Mouse (Mus musculus): ENCODE data around the gene Gm20431. TPM values are rescaled to one million over a fixed set of nuclear protein-coding genes. Genes with fewer than 3 reads are reported as not detected.

The Gm20431 gene
- polyA plus RNA-seq, 1 experiment, result 15.3 TPM

DNA sequence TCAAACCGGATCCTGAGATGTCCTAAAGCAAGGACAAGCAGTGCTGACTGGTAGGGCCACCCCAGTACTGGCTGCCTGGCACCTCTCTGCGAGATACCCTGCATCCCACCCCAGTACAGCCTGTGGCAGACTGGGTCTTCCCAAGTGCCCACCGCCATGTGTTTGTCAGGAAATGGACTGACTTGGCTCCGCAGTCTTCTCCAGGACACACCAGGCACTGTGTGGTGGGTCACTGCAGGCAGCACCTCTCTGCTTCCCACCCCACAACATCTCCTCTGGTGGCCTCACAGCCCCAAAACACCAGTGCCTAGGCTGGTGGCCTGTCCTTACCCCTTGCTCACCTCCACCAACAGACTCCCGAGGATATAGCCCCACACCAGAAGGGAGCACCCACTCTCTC is 30.9 kb downstream of the Gm20431 start:
- Histone ChIP-seq H3K4me3 (ENCODE audit: control insufficient read depth, insufficient read depth, low read length) (peak overlapping the region; percentile 79), H3K27ac (ENCODE audit: control insufficient read depth, insufficient read depth, low read length) (no peak overlapping the region), H3K4me1 (replicated peaks; ENCODE audit: control insufficient read depth, insufficient read depth, low read length) (peaks cover 33% of the 10 kb centered on the region), H3K27me3 (ENCODE audit: control insufficient read depth, insufficient read depth, low read length) (no peaks in the 10 kb centered on the region), H3K36me3 (ENCODE audit: control insufficient read depth, insufficient read depth, low read length) (no peaks in the 10 kb centered on the region)
- TF ChIP-seq POLR2A (IDR thresholded peaks at IDR 0.05; ENCODE audit: control insufficient read depth, extremely low read depth, insufficient read depth, low read length, poor library complexity), result no peak
- TF ChIP-seq CTCF (IDR thresholded peaks at IDR 0.05; ENCODE audit: borderline replicate concordance, control insufficient read depth, extremely low read depth, insufficient read depth, low read length, poor library complexity), result no peak
- no peak for DNase-seq
- 70% methylated on average over 5 of the region's 5 CpGs for WGBS

DNA sequence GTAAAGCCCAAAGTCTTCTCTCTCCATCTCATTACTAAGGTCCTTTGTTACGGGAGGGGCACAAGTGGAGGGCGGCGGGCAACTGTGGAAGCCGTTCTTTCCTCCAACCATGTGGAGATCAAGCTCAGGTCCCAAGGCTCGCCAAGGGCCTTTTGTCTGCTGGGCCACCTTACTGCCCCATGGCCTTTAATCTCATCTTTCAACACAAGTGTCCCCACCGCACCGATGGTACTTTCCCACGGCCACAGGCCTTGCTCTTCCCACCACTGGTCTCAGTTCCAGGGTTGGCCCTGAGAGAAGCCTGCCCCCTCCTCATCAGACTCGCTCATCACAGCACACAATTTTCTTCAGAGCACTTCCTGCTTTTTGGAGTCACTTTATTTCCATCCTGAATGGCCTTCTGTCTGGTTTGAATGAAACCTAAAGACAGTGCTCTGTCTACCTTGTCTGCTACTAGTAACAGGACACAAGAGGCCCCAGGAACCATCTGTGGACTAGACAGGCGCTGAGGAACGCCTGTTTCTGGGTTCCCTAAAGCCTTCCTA is 31.6 kb downstream of the Gm20431 start:
- 90% methylated on average over 11 of the region's 11 CpGs for WGBS
- H3K27me3 ChIP-seq (ENCODE audit: control insufficient read depth, insufficient read depth, low read length), result no peaks in the 10 kb centered on the region
- H3K4me1 ChIP-seq (replicated peaks; ENCODE audit: control insufficient read depth, insufficient read depth, low read length), result peaks cover 33% of the 10 kb centered on the region
- no peak overlapping the region for H3K4me3 ChIP-seq (ENCODE audit: control insufficient read depth, insufficient read depth, low read length)
- TF ChIP-seq CTCF (IDR thresholded peaks at IDR 0.05; ENCODE audit: borderline replicate concordance, control insufficient read depth, extremely low read depth, insufficient read depth, low read length, poor library complexity) (no peak), POLR2A (IDR thresholded peaks at IDR 0.05; ENCODE audit: control insufficient read depth, extremely low read depth, insufficient read depth, low read length, poor library complexity) (no peak)
- no peak overlapping the region for H3K27ac ChIP-seq (ENCODE audit: control insufficient read depth, insufficient read depth, low read length)
- no peak for DNase-seq
- H3K36me3 ChIP-seq (ENCODE audit: control insufficient read depth, insufficient read depth, low read length), result no peaks in the 10 kb centered on the region

DNA sequence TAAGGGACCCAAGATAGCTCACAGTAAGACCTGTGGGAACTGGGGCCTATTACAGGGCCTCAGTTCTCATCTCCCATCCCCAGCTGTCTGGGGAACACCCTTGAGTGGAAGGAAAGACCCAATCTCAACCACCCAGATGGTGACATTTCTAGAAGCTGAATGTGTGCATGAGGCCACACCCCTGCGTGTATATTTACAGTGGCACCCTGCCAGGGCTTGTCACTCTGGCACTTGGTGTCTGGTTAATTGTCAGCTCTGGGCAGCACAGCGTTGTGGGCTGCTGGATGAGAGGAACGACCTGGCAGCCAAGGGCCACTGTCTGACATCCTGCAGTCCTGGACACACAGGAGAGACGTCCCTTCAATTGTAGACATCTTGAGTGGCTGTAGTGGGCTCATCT is 32.4 kb downstream of the Gm20431 start:
- Histone ChIP-seq H3K27ac (ENCODE audit: control insufficient read depth, insufficient read depth, low read length) (no peak overlapping the region), H3K27me3 (ENCODE audit: control insufficient read depth, insufficient read depth, low read length) (no peaks in the 10 kb centered on the region), H3K36me3 (ENCODE audit: control insufficient read depth, insufficient read depth, low read length) (no peaks in the 10 kb centered on the region), H3K4me1 (replicated peaks; ENCODE audit: control insufficient read depth, insufficient read depth, low read length) (peaks cover 30% of the 10 kb centered on the region), H3K4me3 (ENCODE audit: control insufficient read depth, insufficient read depth, low read length) (no peak overlapping the region)
- no peak for DNase-seq
- 82% methylated on average over 4 of the region's 4 CpGs for WGBS
- TF ChIP-seq CTCF (IDR thresholded peaks at IDR 0.05; ENCODE audit: borderline replicate concordance, control insufficient read depth, extremely low read depth, insufficient read depth, low read length, poor library complexity) (no peak), POLR2A (IDR thresholded peaks at IDR 0.05; ENCODE audit: control insufficient read depth, extremely low read depth, insufficient read depth, low read length, poor library complexity) (no peak)

DNA sequence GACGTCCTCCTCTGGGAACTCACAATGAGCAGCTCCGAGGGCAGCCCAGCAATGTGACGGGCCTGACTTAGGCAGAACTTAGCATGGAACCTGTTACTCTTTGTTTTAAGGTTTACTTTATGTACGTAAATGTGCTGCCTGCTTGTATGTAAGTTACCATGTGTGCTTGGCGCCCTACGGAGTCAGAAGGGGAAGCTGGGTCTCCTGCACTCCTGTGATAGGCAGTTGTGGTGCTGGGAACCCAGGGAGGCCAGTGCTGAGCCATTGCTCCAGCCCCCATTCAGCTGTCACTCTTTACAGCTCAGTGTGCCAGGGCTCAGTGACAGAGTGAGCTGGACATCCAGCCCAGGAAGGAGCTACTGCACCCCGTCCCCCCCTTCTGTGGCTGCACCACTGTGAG is 34.3 kb downstream of the Gm20431 start:
- Histone ChIP-seq H3K4me1 (replicated peaks; ENCODE audit: control insufficient read depth, insufficient read depth, low read length) (peaks cover 19% of the 10 kb centered on the region), H3K27ac (ENCODE audit: control insufficient read depth, insufficient read depth, low read length) (no peak overlapping the region), H3K36me3 (ENCODE audit: control insufficient read depth, insufficient read depth, low read length) (no peaks in the 10 kb centered on the region), H3K27me3 (ENCODE audit: control insufficient read depth, insufficient read depth, low read length) (no peaks in the 10 kb centered on the region), H3K4me3 (ENCODE audit: control insufficient read depth, insufficient read depth, low read length) (no peak overlapping the region)
- no peak for DNase-seq
- TF ChIP-seq POLR2A (IDR thresholded peaks at IDR 0.05; ENCODE audit: control insufficient read depth, extremely low read depth, insufficient read depth, low read length, poor library complexity) (no peak), CTCF (IDR thresholded peaks at IDR 0.05; ENCODE audit: borderline replicate concordance, control insufficient read depth, extremely low read depth, insufficient read depth, low read length, poor library complexity) (no peak)
- WGBS, result 92% methylated on average over 7 of the region's 7 CpGs

DNA sequence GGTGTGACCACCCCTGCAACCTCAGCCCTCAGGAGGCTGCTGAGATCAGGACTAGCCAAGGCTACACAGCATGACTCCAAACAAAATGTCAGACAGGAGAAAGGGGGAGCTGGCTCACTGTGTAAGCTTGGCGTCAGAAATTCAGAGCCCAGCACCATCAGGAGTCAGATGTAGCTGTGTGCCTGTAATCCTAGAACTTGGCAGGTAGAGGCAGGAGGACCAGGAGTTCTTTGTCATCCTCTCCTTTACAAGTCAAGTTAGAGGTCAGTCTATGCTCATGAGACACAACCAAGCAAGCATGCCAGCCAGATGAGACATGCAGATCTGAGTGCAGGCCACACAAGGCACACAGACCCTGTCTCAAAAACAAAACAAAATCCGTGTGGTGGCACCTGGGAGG is 35.6 kb downstream of the Gm20431 start:
- TF ChIP-seq POLR2A (IDR thresholded peaks at IDR 0.05; ENCODE audit: control insufficient read depth, extremely low read depth, insufficient read depth, low read length, poor library complexity) (no peak), CTCF (IDR thresholded peaks at IDR 0.05; ENCODE audit: borderline replicate concordance, control insufficient read depth, extremely low read depth, insufficient read depth, low read length, poor library complexity) (no peak)
- Histone ChIP-seq H3K4me3 (ENCODE audit: control insufficient read depth, insufficient read depth, low read length) (no peak overlapping the region), H3K4me1 (replicated peaks; ENCODE audit: control insufficient read depth, insufficient read depth, low read length) (peaks cover 29% of the 10 kb centered on the region), H3K27me3 (ENCODE audit: control insufficient read depth, insufficient read depth, low read length) (no peaks in the 10 kb centered on the region), H3K36me3 (ENCODE audit: control insufficient read depth, insufficient read depth, low read length) (no peaks in the 10 kb centered on the region), H3K27ac (ENCODE audit: control insufficient read depth, insufficient read depth, low read length) (no peak overlapping the region)
- WGBS, result 86% methylated on average over 2 of the region's 2 CpGs
- no peak for DNase-seq

GRCm38 (mm10) chr2:167624368-167625075 is 36.8 kb downstream of the Gm20431 start:
- WGBS, result 95% methylated on average over 6 of the region's 6 CpGs
- TF ChIP-seq CTCF (IDR thresholded peaks at IDR 0.05; ENCODE audit: borderline replicate concordance, control insufficient read depth, extremely low read depth, insufficient read depth, low read length, poor library complexity) (no peak), POLR2A (IDR thresholded peaks at IDR 0.05; ENCODE audit: control insufficient read depth, extremely low read depth, insufficient read depth, low read length, poor library complexity) (no peak)
- Histone ChIP-seq H3K4me1 (replicated peaks; ENCODE audit: control insufficient read depth, insufficient read depth, low read length) (peaks cover 19% of the 10 kb centered on the region), H3K36me3 (ENCODE audit: control insufficient read depth, insufficient read depth, low read length) (no peaks in the 10 kb centered on the region), H3K4me3 (ENCODE audit: control insufficient read depth, insufficient read depth, low read length) (no peak overlapping the region), H3K27ac (ENCODE audit: control insufficient read depth, insufficient read depth, low read length) (no peak overlapping the region), H3K27me3 (ENCODE audit: control insufficient read depth, insufficient read depth, low read length) (no peaks in the 10 kb centered on the region)
- no peak for DNase-seq

Data from thymus, adult 2 months (tissue).